In the genomic region with DNA sequence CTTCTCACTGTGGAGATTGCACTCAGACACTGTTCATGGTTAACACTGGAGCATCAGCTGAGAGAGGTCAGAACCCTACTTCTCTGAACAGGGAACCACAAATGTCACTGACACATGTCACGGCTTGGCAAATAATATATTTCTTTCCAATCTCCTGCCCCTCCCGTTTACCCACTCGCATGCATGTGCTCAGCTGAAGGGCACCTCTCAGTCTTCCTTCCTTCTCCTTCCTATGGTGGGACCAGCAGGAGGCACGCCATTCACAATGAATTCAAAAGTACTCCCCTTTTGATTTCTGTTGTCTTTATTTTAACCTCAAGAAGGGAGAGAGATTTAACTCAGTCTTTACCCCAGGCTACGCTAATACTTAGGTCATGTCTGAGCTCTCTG, we compare ENCODE assay signal across 15 mouse cellular contexts.
DNase-seq lines count a peak whose midpoint lies in the region; ATAC-seq and TF ChIP-seq lines count a peak whose summit lies in the region.
"Had no signal": no experiment of that assay in that cellular context is flagged by ENCODE, and none has a peak within 500 bp of the region (broad histone marks: within the 10 kb centered on the region; RNA-seq: fewer than 3 reads in every experiment).

No protein-coding gene starts in this region.

- intact Hi-C loops in left cerebral cortex, postnatal 25 days (cut with DNase I), result loop anchor here (5.0 kb wide), 4 partner anchors 133 to 458 kb away; no protein-coding TSS in a partner anchor

- 11% methylated on average over 5 of the region's 5 CpGs for WGBS in neural tube, embryonic 11.5 days
- 12% methylated on average over 5 of the region's 5 CpGs for WGBS in hindbrain, embryonic 13.5 days
- WGBS in midbrain, embryonic 14.5 days, result 8% methylated on average over 5 of the region's 5 CpGs
- 24% methylated on average over 5 of the region's 5 CpGs for WGBS in lung, adult 2 months

- H3K4me3 ChIP-seq in neural tube, embryonic 11.5 days (ENCODE audit: low read depth, low read length), result no peak overlapping the region
- peak overlapping the region; percentile 86 for H3K4me3 ChIP-seq in hindbrain, embryonic 13.5 days
- H3K4me3 ChIP-seq in midbrain, embryonic 14.5 days (replicated peaks; ENCODE audit: low read depth, low read length), result peak overlapping the region; percentile 87
- H3K4me3 ChIP-seq in lung, adult 2 months (replicated peaks; ENCODE audit: extremely low read depth, low read depth, low read length), result no peak overlapping the region
- H3K4me3 ChIP-seq: embryonic facial prominence, embryonic 13.5 days had no signal

- TF ChIP-seq CTCF in lung, adult 2 months (IDR thresholded peaks at IDR 0.05; ENCODE audit: insufficient read depth, low read length), result no peak

- ATAC-seq in neural tube, embryonic 11.5 days (ENCODE audit: insufficient read depth, low FRiP score, low TSS enrichment), result no peak
- ATAC-seq in hindbrain, embryonic 13.5 days (ENCODE audit: low FRiP score), result no peak
- ATAC-seq in midbrain, embryonic 14.5 days (ENCODE audit: low FRiP score, low TSS enrichment), result no peak

- no peak overlapping the region; the same call in 1 of the 2 replicates for H3K4me2 ChIP-seq in neural tube, embryonic 11.5 days (ENCODE audit: low read depth)
- H3K4me2 ChIP-seq in hindbrain, embryonic 13.5 days, result peak overlapping the region; percentile 99
- peak overlapping the region; percentile 75 for H3K4me2 ChIP-seq in midbrain, embryonic 14.5 days (ENCODE audit: low read length)
- H3K4me2 ChIP-seq: embryonic facial prominence, embryonic 13.5 days; limb, embryonic 15.5 days had no signal

- H3K4me1 ChIP-seq in neural tube, embryonic 11.5 days (ENCODE audit: control insufficient read depth, insufficient read depth, low read length), result 0 out of 2 replicates have a peak, but pooled peaks cover 6% of the 10 kb centered on the region
- H3K4me1 ChIP-seq in hindbrain, embryonic 13.5 days (replicated peaks), result peaks cover 65% of the 10 kb centered on the region
- H3K4me1 ChIP-seq in midbrain, embryonic 14.5 days (ENCODE audit: control insufficient read depth, insufficient read depth, low read length), result peaks cover 59% of the 10 kb centered on the region
- peaks cover 6% of the 10 kb centered on the region; the same call in 1 of the 2 replicates for H3K4me1 ChIP-seq in lung, adult 2 months (ENCODE audit: control insufficient read depth, insufficient read depth, low read length)

- no peak for DNase-seq in neural tube, embryonic 11.5 days (ENCODE audit: low spot score)
- no peak for DNase-seq in neural tube, embryonic 10.5 days (ENCODE audit: extremely low spot score, low spot score)
- DNase-seq in midbrain, embryonic 14.5 days, result peak; percentile 71
- DNase-seq in kidney, postnatal 36 days, result no peak
- no peak for DNase-seq in lung, adult 2 months
- DNase-seq in T-cell, adult 2 months (ENCODE audit: low spot score), result no peak
- DNase-seq in left cerebral cortex, postnatal 25 days (ENCODE audit: low spot score in 2 of 2), result no peak
- DNase-seq: heart, adult 18-20 months; kidney, adult 8-10 months; lung, adult 18-20 months; lung, postnatal 4 days; thymus, adult 18-20 months had no signal

- TF ChIP-seq POLR2A in lung, adult 2 months (IDR thresholded peaks at IDR 0.05; ENCODE audit: borderline replicate concordance, extremely low read depth, low read depth, low read length), result no peak

- no peaks in the 10 kb centered on the region for H3K36me3 ChIP-seq in neural tube, embryonic 11.5 days (ENCODE audit: control insufficient read depth, insufficient read depth, low read length)
- peaks cover 4% of the 10 kb centered on the region for H3K36me3 ChIP-seq in hindbrain, embryonic 13.5 days
- H3K36me3 ChIP-seq in midbrain, embryonic 14.5 days (ENCODE audit: control insufficient read depth, insufficient read depth, low read length), result peaks cover 5% of the 10 kb centered on the region
- H3K36me3 ChIP-seq: embryonic facial prominence, embryonic 13.5 days; limb, embryonic 15.5 days had no signal

- H3K27me3 ChIP-seq in neural tube, embryonic 11.5 days (ENCODE audit: control insufficient read depth, insufficient read depth, low read length), result peaks cover 37% of the 10 kb centered on the region
- H3K27me3 ChIP-seq in hindbrain, embryonic 13.5 days, result no peaks in the 10 kb centered on the region
- no peaks in the 10 kb centered on the region for H3K27me3 ChIP-seq in midbrain, embryonic 14.5 days (ENCODE audit: control insufficient read depth, insufficient read depth, low read length)

- H3K9me3 ChIP-seq in neural tube, embryonic 11.5 days (ENCODE audit: control insufficient read depth, low read length), result no peaks in the 10 kb centered on the region
- no peaks in the 10 kb centered on the region for H3K9me3 ChIP-seq in hindbrain, embryonic 13.5 days
- H3K9me3 ChIP-seq in midbrain, embryonic 14.5 days (ENCODE audit: control insufficient read depth, low read length), result no peaks in the 10 kb centered on the region
- H3K9me3 ChIP-seq: embryonic facial prominence, embryonic 13.5 days; limb, embryonic 15.5 days had no signal

- H3K27ac ChIP-seq in neural tube, embryonic 11.5 days (ENCODE audit: low read depth, low read length), result peak overlapping the region; percentile 98
- peak overlapping the region; percentile 100 for H3K27ac ChIP-seq in hindbrain, embryonic 13.5 days
- peak overlapping the region; percentile 100 for H3K27ac ChIP-seq in midbrain, embryonic 14.5 days (replicated peaks; ENCODE audit: low read depth, low read length)
- H3K27ac ChIP-seq: embryonic facial prominence, embryonic 13.5 days; limb, embryonic 15.5 days had no signal

- no peak overlapping the region for H3K9ac ChIP-seq in neural tube, embryonic 11.5 days (ENCODE audit: low read length)
- H3K9ac ChIP-seq in hindbrain, embryonic 13.5 days, result peak overlapping the region; percentile 100
- H3K9ac ChIP-seq in midbrain, embryonic 14.5 days (replicated peaks; ENCODE audit: low read length), result peak overlapping the region; percentile 100
- H3K9ac ChIP-seq: embryonic facial prominence, embryonic 13.5 days; limb, embryonic 15.5 days had no signal

Comparison
In these comparisons a context has a peak if more than half of its experiments do, and no peak if none do; other contexts are left out.
1. H3K4me3 ChIP-seq: peak in hindbrain, embryonic 13.5 days (single experiment) and midbrain, embryonic 14.5 days (single experiment); none in neural tube, embryonic 11.5 days (single experiment) and lung, adult 2 months (single experiment).
2. Peak in every context shown above with its lines, with median percentiles within 50 percentile points of each other: H3K27ac ChIP-seq.